Mouse (Mus musculus): ENCODE results near the gene Plekhd1.
A peak's percentile ranks its signal among the peaks of the same experiment; 100 is the strongest.

The Plekhd1 gene

DNA sequence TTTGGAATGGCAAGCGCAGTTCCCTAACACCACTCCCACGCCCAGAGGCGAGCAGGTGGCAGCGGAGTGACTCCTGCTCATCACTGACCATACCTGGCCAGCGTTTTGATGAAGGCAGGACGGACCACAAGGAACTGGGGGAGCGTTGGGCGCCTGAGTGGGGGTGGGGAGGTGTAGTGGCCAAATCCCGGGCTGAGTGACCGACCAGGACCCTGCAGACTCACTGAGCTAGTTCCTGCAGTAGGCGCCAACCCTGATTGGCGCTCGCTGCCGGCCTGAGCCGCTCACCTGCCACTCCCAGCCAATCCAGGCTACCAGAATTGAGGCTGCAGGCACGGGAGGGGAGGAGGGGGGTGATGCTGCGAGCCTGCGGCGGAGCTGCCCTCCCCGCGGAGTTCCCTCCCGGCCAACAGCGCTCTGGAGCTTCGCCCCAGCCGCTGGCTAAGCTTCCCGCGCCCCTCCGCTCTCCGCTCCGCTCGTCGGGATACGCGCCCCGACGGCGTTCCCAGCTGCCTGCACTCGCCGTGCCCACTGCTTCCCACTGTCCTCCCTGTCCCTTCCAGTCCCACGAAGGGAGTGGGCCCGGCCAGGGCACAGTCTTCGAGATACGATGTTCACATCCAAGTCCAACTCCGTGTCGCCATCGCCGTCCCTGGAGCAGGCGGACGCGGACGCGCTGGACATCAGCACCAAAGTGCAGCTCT is at the start of gene Plekhd1:
Gene Plekhd1, plus strand, starts transcription at position 323 of the 704 bp plus-strand sequence.
- no peak for DNase-seq (ENCODE audit: low read depth)

DNA sequence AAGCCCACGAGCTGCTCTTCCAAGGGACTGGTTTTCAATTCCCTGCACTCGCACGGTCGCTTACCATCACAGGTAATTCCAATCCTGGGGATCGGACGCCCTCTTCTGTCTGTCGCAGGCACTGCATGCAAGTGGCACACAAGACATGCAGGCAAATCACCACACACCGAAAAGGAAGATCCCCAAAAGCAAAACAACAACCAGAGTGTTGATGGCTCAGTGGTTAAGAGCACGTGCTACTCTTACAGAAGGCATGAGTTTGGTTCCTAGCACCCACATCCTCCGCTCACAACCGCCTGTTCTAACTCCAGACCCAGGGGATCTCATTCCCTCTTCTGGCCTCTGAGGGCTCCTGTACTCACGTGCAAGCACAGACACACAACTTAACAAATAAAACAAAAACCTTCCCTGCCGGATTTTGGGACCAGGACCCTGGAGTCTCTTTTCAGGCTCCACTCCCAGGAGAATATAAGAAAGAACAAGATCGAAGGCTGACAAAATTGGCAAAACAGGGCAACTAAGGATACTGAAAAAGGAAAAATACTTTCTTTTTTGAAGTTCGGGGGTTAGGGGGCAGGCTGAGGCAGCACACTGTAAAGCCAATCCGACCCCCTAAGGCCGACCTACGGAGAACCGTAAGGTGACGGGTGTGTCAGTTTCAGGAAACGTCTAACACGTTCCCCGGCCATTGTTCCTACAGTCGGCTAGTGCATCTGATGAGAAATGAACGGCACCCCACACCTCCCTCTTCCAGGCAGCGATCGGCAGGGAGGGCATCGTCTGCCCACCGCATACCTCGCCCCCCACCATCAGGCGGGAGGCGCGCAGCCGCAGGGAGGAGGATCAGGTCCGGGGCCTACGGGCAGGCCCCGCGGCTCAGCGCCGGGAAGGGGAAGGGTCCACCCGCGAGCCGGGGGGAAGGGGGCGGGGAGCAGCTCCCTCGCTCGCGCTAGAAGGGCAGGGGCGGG is 49.4 kb upstream of the Plekhd1 start:
- DNase-seq (ENCODE audit: low read depth), result peak; percentile 74

DNA sequence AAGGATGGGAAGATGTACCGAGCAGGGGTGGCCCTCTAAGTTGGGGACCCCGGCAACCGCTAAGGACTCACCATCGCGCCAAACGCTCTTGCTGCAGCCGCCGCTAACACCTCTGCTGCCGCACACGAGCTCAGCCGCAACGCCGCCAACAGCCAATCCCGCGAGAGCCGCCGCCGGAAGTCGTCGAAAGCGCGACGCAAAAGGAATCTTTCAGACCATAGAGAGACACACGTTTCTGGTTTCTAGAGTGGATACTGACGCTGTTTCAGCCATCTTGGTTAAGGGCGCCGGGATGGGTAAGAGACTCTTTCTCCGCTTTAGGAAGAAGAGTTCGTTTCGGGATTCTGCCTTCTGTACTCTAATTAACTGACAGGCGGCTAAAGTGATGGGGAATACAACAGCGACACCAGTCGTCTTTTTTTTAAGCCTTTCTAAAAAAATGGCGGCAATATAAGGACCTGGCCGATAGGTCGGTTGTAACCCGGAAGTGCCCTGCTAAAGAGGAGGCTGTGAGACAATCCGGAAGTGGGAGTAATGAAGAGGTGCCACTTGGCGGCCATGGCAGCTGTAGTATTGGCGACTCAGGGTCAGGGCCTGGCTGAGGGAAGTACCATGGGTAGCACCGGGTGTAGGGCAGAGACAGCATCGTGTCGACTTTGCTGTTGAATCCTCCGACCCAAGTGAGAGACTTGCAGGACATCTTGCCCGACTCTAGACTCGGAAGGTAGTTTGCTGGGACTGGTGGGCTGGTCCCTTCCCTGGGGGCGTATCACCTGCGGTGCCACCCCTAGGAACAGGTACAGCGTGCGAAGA is 48.5 kb upstream of the Plekhd1 start, which contains the start of the genes Slc39a9 and Erh:
Gene Slc39a9, plus strand, starts transcription at position 191 of the 813 bp plus-strand sequence.
Gene Erh, minus strand, starts transcription at position 649 of the 813 bp plus-strand sequence.
- peak; percentile 84 for DNase-seq (ENCODE audit: low read depth)

DNA sequence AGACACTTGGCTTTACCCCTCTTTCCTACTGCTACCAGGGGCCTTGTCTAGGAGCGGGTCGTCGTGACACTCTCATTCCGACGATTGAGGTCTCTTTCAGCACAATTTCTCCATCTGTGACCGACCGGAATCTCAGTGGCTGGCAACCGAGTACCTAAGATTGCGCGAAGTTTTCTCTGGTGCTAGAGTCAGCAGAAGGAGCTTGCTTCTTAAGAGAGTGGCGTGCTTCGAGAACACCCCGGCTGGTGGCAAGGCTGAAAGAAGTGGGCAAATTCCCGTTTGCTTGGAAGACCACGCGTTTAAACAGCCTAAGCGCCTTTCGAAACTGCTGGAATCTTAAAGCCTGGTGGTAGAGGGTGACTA is 47.9 kb upstream of the Plekhd1 start:
- DNase-seq (ENCODE audit: low read depth), result no peak

DNA sequence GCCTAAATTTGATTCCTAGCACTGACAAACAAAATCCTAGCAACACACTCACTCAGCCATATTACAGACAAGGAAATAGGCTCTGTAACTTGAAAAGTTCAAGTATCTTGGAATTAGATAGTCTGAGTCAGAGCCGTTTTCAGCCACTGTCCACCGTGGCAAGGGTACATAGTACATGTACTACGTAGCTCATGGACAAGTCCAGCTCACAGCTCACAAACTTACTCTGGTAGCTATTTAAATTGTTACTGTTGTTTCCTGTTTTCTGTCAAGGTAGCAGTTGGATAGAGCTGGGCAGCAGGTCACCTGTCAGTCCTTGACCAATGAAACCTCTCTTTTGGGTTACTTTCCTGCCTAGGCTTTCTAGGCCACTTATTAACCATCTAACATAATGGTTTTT is 46.0 kb upstream of the Plekhd1 start:
- DNase-seq (ENCODE audit: low read depth), result no peak

DNA sequence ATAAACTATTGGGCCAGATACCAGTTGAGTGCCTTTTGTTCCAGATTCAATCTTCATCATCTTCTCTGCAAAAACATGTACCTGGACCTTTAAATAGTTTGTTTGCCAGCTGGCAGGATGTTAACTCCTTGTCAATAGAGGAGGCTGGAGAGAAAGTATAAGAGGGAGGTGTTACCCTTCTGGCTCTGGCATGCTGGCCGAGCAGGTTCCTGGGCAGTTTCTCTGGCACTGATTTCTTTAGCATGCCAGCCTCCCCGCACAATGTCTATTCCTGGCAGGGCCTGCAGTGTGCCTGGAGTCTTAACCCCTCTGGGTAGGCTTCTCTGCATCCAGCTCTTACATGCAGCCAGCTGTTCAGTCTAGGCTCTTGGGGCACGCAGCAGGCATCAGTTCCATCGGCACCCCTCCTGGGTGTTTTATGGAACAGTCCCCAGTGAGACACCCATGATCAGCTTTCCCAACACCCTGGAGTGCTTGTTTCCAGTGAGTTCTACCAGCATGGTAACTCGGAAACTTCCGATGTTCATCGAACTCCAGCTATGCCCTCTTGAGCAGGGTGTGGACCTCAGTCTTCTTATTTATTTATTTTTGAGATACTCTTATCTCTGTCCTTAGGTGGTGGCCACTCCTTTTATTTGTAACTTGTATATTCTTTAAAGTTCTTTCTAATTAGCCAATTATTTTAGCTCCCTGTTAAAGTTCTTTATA is 38.3 kb upstream of the Plekhd1 start:
- DNase-seq (ENCODE audit: low read depth), result no peak

DNA sequence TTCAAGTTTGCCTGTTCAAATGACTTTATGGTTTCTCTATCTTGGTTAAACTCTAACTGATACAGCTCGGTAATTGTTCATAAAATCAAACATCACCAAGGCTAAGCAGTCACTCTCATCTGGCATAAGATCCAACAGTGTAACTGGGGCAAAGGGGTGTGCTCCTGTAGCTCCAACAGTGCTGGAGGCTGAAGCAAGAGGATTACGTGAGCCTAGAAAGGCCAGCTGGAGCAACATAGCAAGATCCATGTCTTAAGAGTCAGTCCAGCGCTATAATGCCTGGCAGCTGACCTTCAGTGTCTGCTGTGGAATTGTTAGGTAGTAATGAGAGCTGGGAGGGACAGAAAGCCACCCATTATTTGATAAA is 37.7 kb upstream of the Plekhd1 start:
- no peak for DNase-seq (ENCODE audit: low read depth)

DNA sequence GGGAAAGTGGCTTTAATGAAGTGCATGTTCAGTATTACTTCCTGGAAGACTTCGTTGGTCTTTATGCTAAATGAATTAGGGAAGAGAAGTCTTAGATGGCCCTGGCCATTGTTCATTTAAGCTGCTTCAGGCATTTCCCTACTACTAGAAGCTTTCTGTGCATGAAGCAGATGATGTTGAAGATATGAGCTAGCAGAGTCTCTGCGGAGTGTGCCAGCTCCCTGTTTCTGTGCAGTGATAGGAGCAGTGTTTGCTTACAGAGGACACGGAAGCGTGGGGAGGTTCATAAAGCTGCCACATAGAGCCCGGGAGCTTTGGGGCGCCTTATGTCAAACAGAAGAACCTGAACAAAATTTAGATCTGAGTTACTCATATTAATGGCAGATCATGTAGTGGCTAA is 33.7 kb upstream of the Plekhd1 start:
- no peak for DNase-seq (ENCODE audit: low read depth)

DNA sequence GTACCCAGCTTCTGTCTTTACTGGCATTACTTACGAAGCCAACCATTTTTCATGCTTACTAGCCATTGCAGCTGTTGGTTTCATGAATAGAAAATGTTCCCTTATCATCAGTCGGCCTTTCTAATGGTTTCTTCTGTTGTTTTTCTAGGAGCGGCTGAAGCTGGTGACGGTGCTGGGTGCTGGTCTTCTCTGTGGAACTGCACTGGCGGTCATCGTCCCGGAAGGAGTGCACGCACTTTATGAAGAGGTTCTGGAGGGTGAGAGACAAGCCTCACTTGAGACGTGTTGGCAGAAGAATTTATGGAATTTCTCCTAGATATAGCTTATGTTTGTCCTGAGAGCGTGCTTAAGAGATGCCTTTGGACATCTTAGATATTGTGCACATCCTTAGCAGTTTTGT is 30.1 kb upstream of the Plekhd1 start:
- DNase-seq (ENCODE audit: low read depth), result no peak

DNA sequence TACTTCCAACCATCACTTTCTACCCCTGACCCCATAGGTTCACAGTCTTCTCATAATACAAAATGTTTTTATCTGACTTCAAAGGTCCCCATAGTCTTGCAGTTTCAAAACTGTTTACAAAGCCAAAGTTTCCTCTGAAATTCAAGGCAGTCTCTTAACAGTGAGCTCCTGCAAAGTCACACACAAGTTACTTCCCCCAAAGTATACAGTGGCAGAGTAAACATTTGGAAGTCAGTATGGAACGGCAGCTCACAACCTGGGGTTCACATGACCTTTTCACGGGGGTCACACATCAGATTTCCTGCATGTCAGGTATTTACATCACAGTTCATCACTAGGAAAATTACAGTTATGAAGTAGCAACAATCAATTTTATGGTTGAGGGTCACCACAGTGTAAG is 28.5 kb upstream of the Plekhd1 start:
- DNase-seq (ENCODE audit: low read depth), result no peak

DNA sequence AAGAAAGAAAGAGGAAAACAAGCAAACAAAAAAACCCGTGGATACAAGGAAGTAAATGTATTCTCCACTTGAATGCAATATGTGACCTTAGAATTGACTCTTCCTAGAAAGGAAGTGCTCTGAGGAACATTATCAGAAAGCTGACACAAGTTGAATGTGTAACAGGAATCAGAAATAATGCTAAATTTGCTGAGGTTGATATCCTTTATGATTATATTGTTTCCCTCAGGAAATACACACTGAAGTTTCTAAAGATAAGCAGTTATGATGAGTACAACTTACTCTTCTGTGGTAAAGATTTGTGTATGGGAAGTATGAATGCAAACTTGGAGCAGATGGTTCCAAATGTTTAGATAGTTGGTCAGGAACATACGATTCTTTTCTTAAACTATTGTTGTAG is 24.0 kb upstream of the Plekhd1 start:
- DNase-seq (ENCODE audit: low read depth), result no peak

DNA sequence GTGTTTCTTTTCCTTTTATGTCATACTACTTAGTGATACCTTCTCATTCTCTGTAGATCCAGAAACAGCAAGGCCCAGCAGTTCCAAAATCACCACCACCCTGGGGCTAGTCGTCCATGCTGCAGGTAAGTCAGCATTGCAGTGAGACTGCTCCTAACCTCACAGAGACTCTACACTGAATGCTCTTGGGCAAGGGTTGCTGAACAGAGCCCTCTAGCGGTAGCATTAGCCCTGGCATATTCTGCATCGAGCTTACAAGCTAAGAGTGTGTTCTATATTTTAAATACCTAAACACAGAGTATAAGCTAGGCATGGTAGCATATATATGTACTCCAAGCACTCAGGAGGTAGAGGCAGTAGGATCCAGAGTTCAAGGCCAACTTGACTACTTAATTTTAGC is 19.2 kb upstream of the Plekhd1 start:
- DNase-seq (ENCODE audit: low read depth), result peak; percentile 48

DNA sequence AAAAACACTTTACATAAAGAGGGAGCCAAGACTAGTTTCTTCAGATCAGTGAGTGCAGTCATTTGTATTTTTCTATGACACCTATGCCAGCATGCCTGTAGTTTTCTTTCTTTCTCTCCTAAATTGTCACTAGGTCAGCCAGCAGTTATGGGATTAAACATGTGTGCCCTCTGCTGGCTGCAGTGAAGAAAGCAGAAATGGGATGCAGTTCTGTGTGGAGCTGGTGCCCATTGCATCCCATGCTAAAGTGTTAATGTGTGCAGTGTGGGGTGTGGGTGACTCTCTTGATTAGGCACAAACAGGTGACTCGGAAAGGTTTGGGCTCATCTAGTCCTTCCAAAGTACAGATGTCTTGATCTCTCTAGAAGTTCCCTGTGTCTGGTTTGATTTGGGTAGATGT is 11.1 kb upstream of the Plekhd1 start:
- DNase-seq (ENCODE audit: low read depth), result no peak

DNA sequence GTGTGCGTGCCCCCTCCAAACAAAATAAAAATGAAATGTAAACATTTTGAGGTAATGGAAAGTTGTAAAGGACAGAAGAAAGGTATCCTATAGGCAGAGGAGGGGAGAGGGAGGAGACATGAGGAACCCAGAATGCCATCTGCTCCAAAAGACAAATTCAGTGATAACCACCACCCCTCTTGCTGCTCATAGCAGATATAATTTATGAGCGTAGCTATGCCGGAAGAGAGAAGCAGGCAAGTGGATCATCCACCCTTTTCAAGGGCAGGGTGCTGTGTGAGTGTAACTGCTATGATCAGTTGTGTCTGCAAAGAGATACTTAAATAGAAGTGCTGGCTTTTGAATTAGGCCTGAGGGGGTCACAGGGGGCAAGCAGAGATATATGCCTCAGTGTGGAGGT is 8.8 kb upstream of the Plekhd1 start:
- DNase-seq (ENCODE audit: low read depth), result no peak

DNA sequence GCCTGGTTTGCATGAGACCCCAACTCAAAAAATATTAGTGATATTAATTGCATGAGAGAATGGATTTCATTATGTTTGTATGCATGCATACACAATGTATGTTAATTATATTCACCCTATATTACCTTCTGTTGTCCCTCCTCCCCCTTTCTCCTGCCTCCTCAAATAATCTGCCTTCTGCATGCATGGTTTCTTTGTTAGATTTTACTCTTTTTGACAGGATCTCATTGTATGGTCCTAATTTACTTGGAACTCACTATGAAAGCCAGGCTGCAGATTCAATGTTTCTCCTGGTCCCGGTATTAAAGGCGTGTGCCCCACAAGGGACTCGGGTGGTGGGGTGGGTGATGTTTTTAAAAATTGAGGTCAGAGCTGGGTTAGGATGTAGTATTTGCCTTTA is 8.1 kb upstream of the Plekhd1 start:
- no peak for DNase-seq (ENCODE audit: low read depth)

DNA sequence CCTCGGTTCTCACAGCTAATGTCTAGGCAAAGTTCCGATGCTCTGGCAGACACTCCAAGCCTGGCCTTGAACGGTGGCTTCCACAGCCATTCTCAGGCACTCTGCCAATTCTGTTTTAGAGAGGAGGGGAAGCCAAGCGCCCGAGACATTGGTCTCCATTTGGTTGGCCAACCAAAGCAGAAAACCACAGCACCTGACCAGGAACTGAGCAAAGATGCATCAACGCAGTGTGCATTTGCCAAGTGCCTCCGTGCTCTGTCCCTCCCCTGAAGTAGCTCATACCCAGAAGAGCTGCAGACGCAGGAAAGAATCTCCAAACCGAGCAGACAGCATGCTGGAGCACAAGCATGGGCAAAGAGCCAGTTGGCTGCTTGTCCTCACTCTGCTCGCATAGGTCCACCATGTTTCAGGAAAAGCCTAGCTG is 4.6 kb upstream of the Plekhd1 start:
- no peak for DNase-seq (ENCODE audit: low read depth)

DNA sequence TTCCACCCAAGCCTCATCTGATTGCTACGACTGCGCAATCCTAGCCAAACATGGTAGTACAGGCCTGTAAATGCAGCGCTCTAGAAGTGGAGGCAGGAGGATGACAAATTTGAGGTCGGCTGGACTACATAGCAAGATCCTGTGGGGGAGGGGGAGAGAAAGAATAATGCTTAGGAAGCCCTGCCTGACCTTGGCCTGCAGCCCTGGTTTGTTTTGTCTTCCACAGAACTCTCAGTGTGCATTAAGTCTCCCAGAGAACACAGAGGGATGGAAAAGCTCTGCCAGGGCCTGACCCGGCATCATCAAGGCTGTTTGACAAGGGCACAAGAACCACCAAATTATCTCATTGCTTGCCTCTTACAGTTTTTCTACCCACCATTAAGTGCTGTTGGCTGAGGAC is 2.7 kb upstream of the Plekhd1 start:
- DNase-seq (ENCODE audit: low read depth), result no peak

DNA sequence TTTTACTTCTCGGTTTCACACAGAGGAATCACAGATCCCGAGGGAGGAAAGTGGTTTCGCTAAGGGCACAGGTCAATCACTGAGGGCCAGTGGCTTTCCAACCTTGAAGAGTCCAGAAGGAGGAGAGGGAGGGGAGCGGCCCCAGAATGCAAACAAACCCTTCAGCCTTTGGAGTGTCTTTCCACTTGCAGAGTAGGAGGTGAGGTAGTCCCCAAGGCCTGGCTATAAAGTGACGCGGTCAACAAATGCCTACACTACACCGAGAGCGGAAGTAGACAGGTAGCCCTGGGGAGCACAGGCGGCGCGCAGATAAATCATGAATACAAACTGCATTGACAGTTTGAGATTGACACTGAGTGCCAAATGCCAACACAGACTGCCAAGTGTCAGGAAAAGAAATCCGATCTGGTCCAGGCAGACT is 710 bp upstream of the Plekhd1 start:
- DNase-seq (ENCODE audit: low read depth), result no peak

DNA sequence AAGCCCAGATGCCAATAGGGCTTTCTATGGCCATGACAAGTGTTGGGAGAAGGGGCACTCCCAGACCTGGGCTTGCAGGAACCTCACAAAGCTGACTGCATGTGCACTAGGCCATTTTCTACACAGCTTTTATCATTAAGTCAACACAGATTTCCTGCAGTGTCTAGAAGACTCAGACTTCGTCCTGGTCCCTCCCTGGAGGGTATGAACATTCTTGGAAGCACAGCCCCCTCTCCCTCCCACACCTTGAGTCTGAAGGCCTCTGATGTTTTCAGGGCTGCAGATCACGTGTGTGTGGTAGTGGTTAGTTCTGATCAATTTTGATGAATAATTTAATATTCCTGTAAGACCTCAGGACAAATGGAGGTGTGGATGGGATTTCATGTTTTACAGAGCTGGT is 1.3 kb downstream of the Plekhd1 start:
- no peak for DNase-seq (ENCODE audit: low read depth)

DNA sequence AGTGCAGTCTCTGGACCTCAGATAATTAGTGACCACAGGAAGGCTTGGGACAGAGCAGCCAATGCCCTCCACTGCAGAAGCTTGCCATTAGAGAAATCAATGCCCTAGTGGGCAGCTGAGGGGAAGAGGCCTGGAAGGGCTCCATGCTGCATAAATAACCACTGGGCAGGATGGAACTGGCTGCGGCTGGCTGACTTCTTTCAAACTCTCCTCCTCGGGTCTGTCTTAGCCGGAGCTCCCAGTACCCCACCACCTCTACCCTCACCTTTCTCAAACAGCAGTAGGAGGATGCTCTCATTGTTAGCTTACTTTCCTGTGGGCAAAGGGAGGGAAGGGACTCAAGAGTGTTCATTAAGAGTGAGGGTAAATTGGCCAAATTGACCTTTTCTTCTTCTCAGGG is 2.6 kb downstream of the Plekhd1 start:
- DNase-seq (ENCODE audit: low read depth), result no peak

DNA sequence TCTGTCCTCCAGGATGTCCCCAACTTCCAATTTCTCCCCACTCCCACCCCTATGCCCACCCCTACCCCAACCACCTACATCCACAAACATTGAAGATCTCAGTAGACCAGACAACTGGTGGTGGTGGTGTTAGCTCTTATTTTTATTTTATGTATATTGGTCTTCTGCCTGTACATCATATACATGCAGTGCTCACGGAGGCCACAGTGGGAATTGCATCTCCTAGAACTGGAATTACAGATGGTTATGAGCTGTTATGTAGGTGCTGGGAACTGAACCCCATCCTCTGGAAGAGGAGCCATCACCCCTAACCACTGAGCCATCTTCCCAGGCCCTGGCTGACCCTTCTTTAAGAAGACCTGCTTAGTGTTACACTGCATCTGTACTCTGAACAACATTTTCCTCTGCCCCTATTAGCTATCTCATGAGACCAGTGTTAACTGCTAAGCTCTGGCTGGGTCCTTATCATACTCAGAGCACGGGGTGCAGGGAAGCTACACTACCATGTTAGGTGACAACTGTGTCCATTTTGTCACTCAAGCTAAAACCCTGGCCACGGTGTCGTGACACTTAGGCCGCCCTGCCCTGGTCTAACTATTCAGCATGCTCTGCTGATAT is 6.2 kb downstream of the Plekhd1 start:
- no peak for DNase-seq (ENCODE audit: low read depth)

Data from c-Kit-positive CD71-negative TER-119-negative erythroid progenitor cells, embryonic 14.5 days (primary cell).